Mouse (Mus musculus) neural tube, embryonic 11.5 days (tissue): ENCODE measurements at regions not wholly inside any gene's neighbourhood (a gene's known extent, or its start where the extent isn't known, plus 50 kb on each side); places are given as distances from the start of the nearest gene placed in this dataset.

Experiments used
- ATAC-seq: fragments of 200-750 bp; cut with Nextera tagmentation; 2 replicates; pipeline ENCODE4 v1.8.0; 2017; ENCODE audit warnings: moderate number of reproducible peaks, mild to moderate bottlenecking, moderate TSS enrichment, moderate library complexity; ENCODE audit not compliant: insufficient read depth, low FRiP score, low TSS enrichment
- DNase-seq: peaks from one replicate; pipeline ENCODE4 v3.0.0-alpha.2; 2015; ENCODE audit warnings: low spot score
- H3K27ac ChIP-seq: fragments of 300-500 bp; sonication (generic); 2 replicates; pipeline ENCODE4 v1.5.1; 2014; ENCODE audit warnings: low read depth, mild to moderate bottlenecking, low read length
- H3K27me3 ChIP-seq: fragments of 300-500 bp; sonication (generic); 2 replicates; pipeline ENCODE4 v1.6.1; 2014; ENCODE audit warnings: mild to moderate bottlenecking, low read length, mixed read lengths; ENCODE audit not compliant: control insufficient read depth, insufficient read depth
- H3K36me3 ChIP-seq: fragments of 300-500 bp; sonication (generic); 2 replicates; pipeline ENCODE4 v1.6.1; 2014; ENCODE audit warnings: mild to moderate bottlenecking, low read length, moderate library complexity, mixed read lengths; ENCODE audit not compliant: control insufficient read depth, insufficient read depth
- H3K4me1 ChIP-seq: fragments of 300-500 bp; sonication (generic); 2 replicates; pipeline ENCODE4 v1.6.1; 2014; ENCODE audit warnings: low read length, mixed read lengths; ENCODE audit not compliant: control insufficient read depth, insufficient read depth
- H3K4me2 ChIP-seq: fragments of 300-500 bp; sonication (generic); 2 replicates; pipeline ENCODE4 v1.6.1; 2014; ENCODE audit warnings: low read depth, mild to moderate bottlenecking, moderate library complexity
- H3K4me3 ChIP-seq: fragments of 300-500 bp; sonication (generic); 2 replicates; pipeline ENCODE4 v1.5.1; 2014; ENCODE audit warnings: low read depth, low read length
- H3K9ac ChIP-seq: fragments of 300-500 bp; sonication (generic); 2 replicates; pipeline ENCODE4 v1.6.1; 2014; ENCODE audit warnings: mild to moderate bottlenecking, low read length
- H3K9me3 ChIP-seq: fragments of 300-500 bp; sonication (generic); 2 replicates; pipeline ENCODE4 v1.6.1; 2016; ENCODE audit warnings: low read length; ENCODE audit not compliant: control insufficient read depth
- WGBS: fragments of 180-500 bp; shearing (Covaris S2); extraction: QIAGEN DNeasy Blood & Tissue Kit; methylation state at CpG from one replicate; pipeline ENCODE4 v1.1.7; 2014; 5-methylcytosine and 5-hydroxymethylcytosine counted together

DNA sequence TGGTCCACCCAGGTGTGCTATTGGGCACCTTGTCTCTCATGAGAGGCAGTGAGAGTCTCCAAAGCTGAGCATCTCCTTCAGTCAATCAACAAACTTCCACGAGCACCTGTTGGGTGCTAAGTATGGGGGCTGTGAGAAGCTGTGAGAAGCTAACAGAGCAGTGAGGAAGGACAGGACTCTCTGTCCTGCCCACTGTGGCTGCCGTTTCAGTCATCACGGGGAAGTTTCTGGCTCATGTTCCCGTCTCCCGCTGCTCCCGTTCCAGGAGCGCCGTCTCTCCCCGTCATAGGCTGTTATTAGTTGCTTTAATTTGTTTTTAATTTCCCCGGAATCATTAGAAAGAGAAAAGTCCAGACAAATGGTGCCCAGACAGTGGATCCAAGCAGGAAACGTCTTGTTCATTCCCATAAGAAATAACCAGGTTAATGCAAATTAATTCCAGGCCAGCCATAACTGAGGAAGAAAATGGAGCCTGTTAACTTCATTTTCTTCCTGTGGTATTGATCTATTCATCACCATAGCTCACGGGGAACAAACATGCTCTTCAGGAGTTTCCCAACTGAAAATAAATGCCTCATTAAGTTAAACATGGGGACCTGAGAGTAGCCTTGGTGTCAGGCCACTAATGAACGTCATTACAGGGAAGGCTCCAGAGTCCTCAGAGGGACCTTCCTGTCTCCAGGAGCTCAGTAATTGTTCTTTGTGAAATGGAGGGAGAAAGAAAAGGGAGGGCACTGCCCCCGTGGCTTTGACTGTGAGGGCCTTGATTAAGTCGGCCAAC lies 70.3 kb downstream of the Matn1 start:
- Histone ChIP-seq H3K27me3 (no peaks in the 10 kb centered on the region), H3K36me3 (no peaks in the 10 kb centered on the region), H3K27ac (no peak overlapping the region), H3K9ac (no peak overlapping the region), H3K4me3 (no peak overlapping the region), H3K4me2 (no peak overlapping the region), H3K4me1 (0 out of 2 replicates have a peak, but pooled peaks cover 2% of the 10 kb centered on the region), H3K9me3 (no peaks in the 10 kb centered on the region)
- WGBS: 66% methylated on average over 15 of the region's 15 CpGs
- ATAC-seq (no peak), DNase-seq (peak; percentile 26)

DNA sequence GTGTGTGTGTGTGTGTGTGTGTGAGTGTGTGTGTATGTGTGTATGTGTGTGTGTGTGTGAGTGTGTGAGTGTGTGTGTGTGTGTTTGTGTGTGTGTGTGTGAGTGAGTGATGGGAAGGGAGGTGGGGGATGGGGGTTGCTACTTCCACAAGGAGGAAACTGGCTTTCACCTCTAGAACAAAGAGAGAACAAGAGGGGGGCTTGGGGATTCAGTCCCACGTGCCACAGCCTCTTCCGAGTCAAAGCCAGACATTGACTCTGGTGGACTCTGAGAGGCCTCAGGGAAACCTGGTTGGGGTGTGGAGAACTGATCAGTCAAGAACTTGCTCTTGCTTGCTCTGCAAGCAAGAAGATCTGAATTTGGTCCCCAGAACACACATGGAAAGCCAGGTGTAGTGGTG lies 71.0 kb downstream of the Matn1 start:
- ATAC-seq: no peak
- Histone ChIP-seq H3K9me3 (no peaks in the 10 kb centered on the region), H3K4me1 (0 out of 2 replicates have a peak, but pooled peaks cover 2% of the 10 kb centered on the region), H3K4me3 (no peak overlapping the region), H3K36me3 (no peaks in the 10 kb centered on the region), H3K4me2 (no peak overlapping the region), H3K27ac (no peak overlapping the region), H3K9ac (no peak overlapping the region), H3K27me3 (no peaks in the 10 kb centered on the region)
- no peak for DNase-seq
- 20% methylated on average over 2 of the region's 2 CpGs for WGBS

DNA sequence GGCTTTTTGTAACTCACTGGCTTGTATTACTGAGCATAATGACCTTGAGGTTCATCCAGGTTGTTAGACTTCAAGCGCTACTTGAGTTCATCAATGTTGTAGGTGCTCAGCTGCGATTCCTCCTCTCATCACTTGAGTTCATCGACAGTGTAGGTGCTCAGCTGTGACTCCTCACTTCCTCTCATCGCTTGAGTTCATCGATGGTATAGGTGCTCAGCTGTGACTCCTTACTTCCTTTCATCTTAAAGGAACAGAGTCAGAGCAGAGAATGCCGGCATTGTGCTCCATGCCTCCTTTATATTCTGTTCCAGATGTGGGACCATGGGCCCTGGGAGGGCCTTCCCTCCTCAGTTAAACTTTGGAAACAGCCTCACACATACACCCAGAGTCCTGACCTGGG lies 79.4 kb downstream of the Matn1 start:
- Histone ChIP-seq H3K4me3 (no peak overlapping the region), H3K36me3 (no peaks in the 10 kb centered on the region), H3K4me1 (no peaks in the 10 kb centered on the region), H3K27ac (no peak overlapping the region), H3K9ac (no peak overlapping the region), H3K9me3 (no peaks in the 10 kb centered on the region), H3K27me3 (no peaks in the 10 kb centered on the region), H3K4me2 (no peak overlapping the region)
- DNase-seq: peak; percentile 28
- ATAC-seq: no peak
- 58% methylated on average over 6 of the region's 6 CpGs for WGBS

DNA sequence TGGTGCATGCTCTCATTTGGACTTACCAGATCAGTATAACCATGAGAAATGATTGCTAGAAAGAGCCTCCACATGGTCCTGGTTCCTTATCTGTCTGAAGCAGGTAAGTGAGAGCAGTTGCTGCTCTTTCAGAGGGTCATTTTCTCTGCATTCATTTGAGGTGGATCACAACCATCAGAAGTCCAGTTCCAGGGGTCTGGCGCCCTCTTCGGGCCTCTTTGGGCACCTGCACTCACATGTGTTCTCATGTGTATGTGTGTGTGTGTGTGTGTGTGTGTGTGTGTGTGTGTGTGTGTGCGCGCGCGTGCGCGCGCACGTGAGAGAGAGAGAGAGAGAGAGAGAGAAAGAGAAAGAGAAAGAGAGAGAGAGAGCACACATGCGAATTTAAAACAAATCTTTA lies 92.1 kb downstream of the Matn1 start:
- H3K4me1 ChIP-seq: no peaks in the 10 kb centered on the region
- no peak overlapping the region for H3K27ac ChIP-seq
- no peaks in the 10 kb centered on the region for H3K9me3 ChIP-seq
- H3K36me3 ChIP-seq: no peaks in the 10 kb centered on the region
- H3K27me3 ChIP-seq: no peaks in the 10 kb centered on the region
- no peak overlapping the region for H3K4me3 ChIP-seq
- WGBS: 93% methylated on average over 11 of the region's 11 CpGs
- no peak overlapping the region for H3K9ac ChIP-seq
- ATAC-seq: no peak
- no peak for DNase-seq
- no peak overlapping the region for H3K4me2 ChIP-seq

DNA sequence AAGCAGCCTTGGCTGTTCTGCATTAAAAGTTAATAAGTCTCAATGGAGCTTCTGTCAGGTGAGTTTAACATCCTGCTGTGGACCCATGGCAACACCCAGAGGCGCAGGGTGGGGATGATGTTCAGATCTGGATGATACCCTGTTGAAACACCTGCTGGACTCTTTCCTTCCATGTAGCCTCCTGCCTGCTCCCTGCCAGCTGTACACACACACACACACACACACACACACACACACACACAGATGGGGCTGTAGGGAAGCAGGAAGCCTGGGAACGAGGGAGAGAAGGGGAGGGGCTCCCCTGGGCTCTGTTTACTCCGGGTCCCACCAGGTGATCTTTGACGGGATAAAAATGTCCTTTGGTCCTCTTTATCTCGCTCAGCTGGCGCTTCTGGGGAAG lies 93.0 kb downstream of the Matn1 start:
- H3K4me3 ChIP-seq: no peak overlapping the region
- no peak overlapping the region for H3K4me2 ChIP-seq
- no peaks in the 10 kb centered on the region for H3K4me1 ChIP-seq
- DNase-seq (no peak), ATAC-seq (no peak)
- no peaks in the 10 kb centered on the region for H3K27me3 ChIP-seq
- no peak overlapping the region for H3K9ac ChIP-seq
- H3K9me3 ChIP-seq: no peaks in the 10 kb centered on the region
- no peak overlapping the region for H3K27ac ChIP-seq
- H3K36me3 ChIP-seq: no peaks in the 10 kb centered on the region
- 29% methylated on average over 5 of the region's 6 CpGs for WGBS

DNA sequence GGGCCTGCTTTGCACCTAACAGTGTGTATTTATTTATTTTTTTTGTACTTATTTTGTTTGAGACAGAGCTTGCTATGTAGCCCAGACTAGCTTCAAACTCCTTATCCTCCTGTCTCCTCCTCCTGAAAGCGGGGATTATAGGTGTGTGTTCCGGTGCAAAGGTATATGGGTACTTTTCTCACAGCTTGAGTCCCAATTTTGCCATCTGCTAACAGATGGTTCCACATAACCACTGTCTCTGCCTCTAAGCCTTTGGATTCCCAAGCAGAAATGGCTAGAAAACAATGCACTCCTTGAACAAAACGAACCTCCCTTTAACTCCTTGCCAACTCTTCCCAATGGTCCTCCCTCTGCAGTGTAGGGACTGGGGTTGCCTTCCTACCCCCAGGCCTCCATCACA lies 95.5 kb downstream of the Matn1 start:
- 77% methylated on average over 3 of the region's 3 CpGs for WGBS

DNA sequence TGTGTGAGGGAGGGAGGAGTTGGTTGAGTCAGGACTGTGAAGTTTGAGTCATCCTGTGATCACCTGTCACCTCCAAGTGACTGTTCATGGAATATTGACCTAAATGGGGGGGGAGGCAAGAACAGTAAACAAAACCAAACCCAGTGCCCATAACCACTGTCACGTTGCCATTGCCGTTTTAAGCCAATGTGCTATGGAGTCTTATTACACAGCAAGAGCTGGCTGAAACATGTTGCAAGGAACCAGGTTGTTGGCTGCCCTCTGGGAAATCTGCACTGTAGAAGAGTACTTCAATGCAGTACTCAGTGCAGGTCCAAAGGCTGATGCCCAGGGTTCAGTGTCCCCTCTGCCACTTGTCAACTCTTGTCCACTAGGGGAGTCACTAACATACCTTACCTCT lies 97.0 kb downstream of the Matn1 start:
- H3K4me1 ChIP-seq: no peaks in the 10 kb centered on the region
- no peaks in the 10 kb centered on the region for H3K36me3 ChIP-seq
- no peak overlapping the region for H3K4me2 ChIP-seq
- ATAC-seq: no peak
- no peak for DNase-seq
- no peak overlapping the region for H3K27ac ChIP-seq
- no peak overlapping the region for H3K4me3 ChIP-seq
- no peaks in the 10 kb centered on the region for H3K9me3 ChIP-seq
- no peaks in the 10 kb centered on the region for H3K27me3 ChIP-seq
- no peak overlapping the region for H3K9ac ChIP-seq
- 82% methylated on average over 2 of the region's 2 CpGs for WGBS

More for the DNA sequence above, 95.5 kb downstream of the Matn1 start:
- no peak for DNase-seq
- H3K27ac ChIP-seq: no peak overlapping the region
- no peaks in the 10 kb centered on the region for H3K9me3 ChIP-seq
- ATAC-seq: no peak
- no peak overlapping the region for H3K4me2 ChIP-seq
- H3K4me3 ChIP-seq: no peak overlapping the region
- no peaks in the 10 kb centered on the region for H3K4me1 ChIP-seq
- no peak overlapping the region for H3K9ac ChIP-seq
- H3K36me3 ChIP-seq: no peaks in the 10 kb centered on the region
- no peaks in the 10 kb centered on the region for H3K27me3 ChIP-seq

DNA sequence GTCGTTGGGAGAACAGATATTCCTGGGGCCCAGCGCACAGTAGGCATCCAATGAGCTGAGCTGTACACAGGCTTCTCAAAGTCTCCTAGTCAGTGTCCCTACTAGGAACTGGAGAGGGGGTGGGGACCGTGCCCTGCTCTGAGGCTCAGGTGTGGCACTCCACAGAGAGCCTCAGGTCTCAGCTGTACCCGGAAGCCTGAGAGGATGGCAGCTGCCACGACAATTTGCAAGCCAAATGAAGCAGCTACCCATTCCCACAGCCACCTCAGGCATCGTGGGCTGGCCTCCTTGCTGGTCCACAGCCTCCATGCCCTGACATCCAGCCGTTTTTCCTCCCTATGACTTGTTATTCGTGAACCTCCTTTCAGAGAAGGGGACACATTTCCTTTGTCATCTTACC lies 101.9 kb downstream of the Matn1 start:
- no peak overlapping the region for H3K9ac ChIP-seq
- 43% methylated on average over 8 of the region's 8 CpGs for WGBS

DNA sequence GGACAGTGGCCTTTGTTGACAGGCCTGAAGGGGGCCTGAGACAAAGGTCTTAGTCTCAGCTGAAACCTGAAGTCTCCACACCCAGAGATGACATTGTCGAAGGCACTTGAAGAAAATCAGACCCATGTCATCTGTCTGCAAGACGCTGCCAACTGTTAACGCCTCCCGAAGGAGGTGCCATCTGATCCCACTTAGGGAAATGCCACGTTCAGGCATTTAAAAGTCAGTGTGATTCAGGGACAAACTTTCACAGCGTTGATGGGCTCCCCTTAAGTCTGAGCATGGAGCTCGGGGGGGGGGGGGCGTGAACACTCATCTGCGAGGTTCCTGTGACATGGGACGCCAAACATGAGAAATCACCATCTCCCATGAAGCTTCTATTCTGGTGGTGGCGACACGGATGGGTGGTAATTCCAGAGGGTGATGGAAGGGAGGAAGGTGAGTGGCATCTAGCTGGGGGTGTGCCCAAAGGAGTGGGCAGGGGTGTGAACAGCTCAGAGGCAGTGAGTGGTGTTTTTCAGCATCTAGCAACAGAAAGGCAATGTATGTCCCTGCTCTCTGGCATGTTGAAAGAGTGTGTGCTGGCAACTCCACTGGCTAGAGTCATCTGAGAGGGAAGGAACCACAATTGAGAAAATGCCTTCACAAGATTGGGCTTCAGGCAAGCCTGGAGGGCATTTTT lies 102.9 kb downstream of the Matn1 start:
- H3K36me3 ChIP-seq: no peaks in the 10 kb centered on the region
- H3K27ac ChIP-seq: no peak overlapping the region
- ATAC-seq (no peak), DNase-seq (no peak)
- H3K4me3 ChIP-seq: no peak overlapping the region
- no peaks in the 10 kb centered on the region for H3K9me3 ChIP-seq
- no peaks in the 10 kb centered on the region for H3K27me3 ChIP-seq
- no peak overlapping the region for H3K9ac ChIP-seq
- no peaks in the 10 kb centered on the region for H3K4me1 ChIP-seq
- no peak overlapping the region for H3K4me2 ChIP-seq
- WGBS: 67% methylated on average over 12 of the region's 12 CpGs

More for the DNA sequence above, 101.9 kb downstream of the Matn1 start:
- ATAC-seq (no peak), DNase-seq (no peak)
- no peaks in the 10 kb centered on the region for H3K4me1 ChIP-seq
- H3K9me3 ChIP-seq: no peaks in the 10 kb centered on the region
- H3K36me3 ChIP-seq: no peaks in the 10 kb centered on the region
- no peak overlapping the region for H3K4me3 ChIP-seq
- H3K27ac ChIP-seq: no peak overlapping the region
- no peaks in the 10 kb centered on the region for H3K27me3 ChIP-seq
- H3K4me2 ChIP-seq: no peak overlapping the region
